Mouse (Mus musculus) cerebellum, adult 2 months (tissue): Measurements from ENCODE around the gene Rlim. TPM values are rescaled to one million over a fixed set of nuclear protein-coding genes. Genes with fewer than 3 reads are reported as not detected.

Experiments used
- DNase-seq, 2 experiments: peaks; one replicate each; pipeline ENCODE4 v3.0.0; 2021
- H3K27ac ChIP-seq: fragments of 200-500 bp; 2 replicates; pipeline ENCODE4 v1.5.1; 2012; ENCODE audit warnings: low read length, control low read depth, inconsistent platforms; ENCODE audit not compliant: insufficient read depth
- H3K27me3 ChIP-seq: fragments of 200-500 bp; 2 replicates; pipeline ENCODE4 v1.6.1; 2012; ENCODE audit warnings: inconsistent platforms, mild to moderate bottlenecking, low read length, moderate library complexity; ENCODE audit not compliant: control insufficient read depth, insufficient read depth
- H3K4me1 ChIP-seq: fragments of 200-500 bp; 2 replicates; pipeline ENCODE4 v1.6.1; 2011; ENCODE audit warnings: low read length; ENCODE audit not compliant: control insufficient read depth, insufficient read depth
- H3K4me3 ChIP-seq: fragments of 200-500 bp; replicated peaks from 2 replicates; pipeline ENCODE3; 2011; ENCODE audit warnings: mild to moderate bottlenecking, low read depth, low read length, control low read depth; ENCODE audit not compliant: insufficient read depth
- CTCF ChIP-seq: fragments of 200-500 bp; IDR thresholded peaks from 2 replicates; pipeline ENCODE4 v1.5.1; 2011; ENCODE audit warnings: low read depth, mild to moderate bottlenecking, control low read depth, low read length, moderate library complexity, borderline replicate concordance; ENCODE audit not compliant: insufficient read depth
- POLR2A ChIP-seq: fragments of 200-500 bp; IDR thresholded peaks from 2 replicates; pipeline ENCODE4 v1.6.1; 2011; ENCODE audit warnings: low read length, control low read depth, borderline replicate concordance; ENCODE audit not compliant: insufficient read depth
- WGBS: fragments of 180-500 bp; shearing (Covaris S2); methylation state at CpG from one replicate; pipeline ENCODE4 v1.1.7; 2018; 5-methylcytosine and 5-hydroxymethylcytosine counted together
- polyA plus RNA-seq: library from polyadenylated mRNA; depleted of rRNA; stranded (reverse); fragments of >200 nt; gene quantifications from 2 replicates; pipeline ENCODE4 v1.2.3, GENCODE M21; 2012

Rlim gene
- polyA plus RNA-seq, 1 experiment = 20.7 TPM

DNA sequence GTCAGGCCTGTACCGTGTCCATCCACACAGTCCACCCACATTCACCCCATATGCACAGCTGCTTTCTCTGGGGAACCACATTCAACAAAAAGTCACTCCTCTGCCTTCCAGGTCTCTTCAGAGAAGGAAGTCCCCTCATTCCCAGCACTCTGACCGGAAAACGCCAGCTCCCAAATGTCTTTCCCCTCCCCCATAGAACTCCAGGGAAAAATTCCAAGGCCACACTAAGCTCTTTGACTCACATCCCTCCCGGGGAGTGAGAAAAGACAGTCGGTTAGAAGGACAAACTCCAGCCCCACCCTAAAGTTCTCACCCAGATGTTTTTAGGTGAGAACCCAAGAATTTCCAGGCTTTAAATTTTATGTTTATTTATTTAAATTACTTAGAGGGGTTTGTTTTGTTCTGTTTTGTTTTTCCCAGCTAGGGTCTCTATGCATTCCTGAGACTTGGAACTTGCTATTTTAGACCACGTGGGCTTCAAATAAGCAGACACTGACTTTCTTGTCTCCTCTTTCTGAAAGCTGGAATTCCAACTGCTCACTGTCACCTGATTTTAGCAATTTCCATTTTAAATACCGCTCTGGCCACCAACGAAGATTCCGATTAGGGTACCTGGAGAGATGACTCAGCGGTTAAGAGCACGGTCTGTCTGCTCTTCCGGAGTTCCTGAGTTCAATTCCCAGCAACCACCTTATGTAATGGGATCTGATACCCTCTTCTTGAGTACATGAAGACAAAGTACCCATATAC, 6.3 kb upstream of the Rlim start:
- H3K27ac ChIP-seq = no peak overlapping the region
- no peak overlapping the region for H3K4me3 ChIP-seq
- no peaks in the 10 kb centered on the region for H3K4me1 ChIP-seq
- 35% methylated on average over 12 of the region's 12 CpGs for WGBS
- TF ChIP-seq POLR2A = no peak
- TF ChIP-seq CTCF = no peak
- no peaks in the 10 kb centered on the region for H3K27me3 ChIP-seq
- no peak for DNase-seq

DNA sequence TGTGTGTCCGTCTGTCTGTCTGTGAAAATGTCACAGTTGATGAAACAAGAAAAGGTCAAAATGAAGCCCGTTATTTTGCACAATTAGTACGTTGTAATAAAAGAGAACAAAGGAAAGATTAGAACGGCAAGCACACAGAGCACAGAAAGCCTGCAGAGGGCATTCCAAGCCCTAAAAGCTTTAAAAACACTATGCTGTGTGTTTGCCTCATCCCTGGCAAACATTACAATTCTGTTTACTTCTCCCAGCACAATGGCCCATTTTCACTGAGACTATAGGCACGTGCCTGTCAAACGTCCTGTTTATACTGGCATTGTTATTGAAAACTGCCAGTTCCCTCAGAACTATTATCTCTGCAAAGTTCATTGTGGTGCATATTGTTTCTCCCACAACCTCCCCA, 5.1 kb upstream of the Rlim start:
- no peak for DNase-seq
- no peak overlapping the region for H3K27ac ChIP-seq
- no peaks in the 10 kb centered on the region for H3K27me3 ChIP-seq
- H3K4me3 ChIP-seq = no peak overlapping the region
- whole genome bisulfite sequencing = 13% methylated on average over 6 of the region's 6 CpGs
- TF ChIP-seq POLR2A (no peak), CTCF (no peak)
- H3K4me1 ChIP-seq = no peaks in the 10 kb centered on the region

DNA sequence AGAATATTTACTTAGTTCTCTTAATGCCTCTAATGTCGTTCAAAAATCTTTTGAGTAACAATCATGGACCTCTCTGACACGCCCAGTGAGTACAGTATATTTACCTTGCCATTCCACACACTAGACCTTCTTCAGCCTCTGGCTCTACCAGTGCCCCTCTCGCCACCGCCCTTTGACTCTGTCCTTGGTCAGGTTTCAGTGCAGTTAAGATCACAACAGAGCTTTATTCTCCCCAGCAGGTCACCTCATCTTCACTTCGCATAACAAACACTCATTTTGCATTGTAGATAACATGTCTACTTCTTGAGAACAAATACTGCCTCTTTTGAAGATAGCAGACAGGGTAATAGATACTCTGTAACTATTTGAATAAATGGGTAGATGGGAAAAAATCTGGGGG, 3.9 kb upstream of the Rlim start:
- TF ChIP-seq CTCF (no peak), POLR2A (no peak)

DNA sequence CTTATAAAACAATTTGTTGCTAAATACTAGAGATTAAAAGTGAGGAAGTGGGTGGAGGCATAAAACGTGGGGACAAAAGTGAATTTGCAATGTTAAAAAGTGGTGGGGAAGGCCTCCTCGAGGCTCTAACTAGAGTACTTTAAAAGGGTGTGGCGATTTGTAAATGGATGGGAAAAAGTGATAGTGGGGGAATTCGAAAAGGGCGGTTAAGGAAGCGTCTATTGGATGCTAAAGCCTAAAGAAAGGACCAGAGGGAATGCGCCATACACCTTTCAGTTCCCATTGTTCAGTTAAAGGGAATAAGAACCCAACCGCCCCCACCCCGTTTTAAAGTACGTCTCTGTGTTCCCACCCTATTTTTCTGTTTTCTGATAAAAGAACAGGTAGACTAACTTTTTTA, 722 bp upstream of the Rlim start:
- peak overlapping the region; percentile 84 for H3K4me3 ChIP-seq
- no peaks in the 10 kb centered on the region for H3K4me1 ChIP-seq
- H3K27me3 ChIP-seq = no peaks in the 10 kb centered on the region
- 86% methylated on average over 10 of the region's 10 CpGs for WGBS
- DNase-seq = peak in 1 of 2 experiments; percentile 5
- TF ChIP-seq POLR2A (no peak), CTCF (no peak)
- H3K27ac ChIP-seq = no peak overlapping the region

More for the DNA sequence above, 3.9 kb upstream of the Rlim start:
- Histone ChIP-seq H3K4me1 (no peaks in the 10 kb centered on the region), H3K27me3 (no peaks in the 10 kb centered on the region), H3K27ac (no peak overlapping the region), H3K4me3 (no peak overlapping the region)
- 43% methylated on average over 5 of the region's 5 CpGs for WGBS
- DNase-seq = no peak

DNA sequence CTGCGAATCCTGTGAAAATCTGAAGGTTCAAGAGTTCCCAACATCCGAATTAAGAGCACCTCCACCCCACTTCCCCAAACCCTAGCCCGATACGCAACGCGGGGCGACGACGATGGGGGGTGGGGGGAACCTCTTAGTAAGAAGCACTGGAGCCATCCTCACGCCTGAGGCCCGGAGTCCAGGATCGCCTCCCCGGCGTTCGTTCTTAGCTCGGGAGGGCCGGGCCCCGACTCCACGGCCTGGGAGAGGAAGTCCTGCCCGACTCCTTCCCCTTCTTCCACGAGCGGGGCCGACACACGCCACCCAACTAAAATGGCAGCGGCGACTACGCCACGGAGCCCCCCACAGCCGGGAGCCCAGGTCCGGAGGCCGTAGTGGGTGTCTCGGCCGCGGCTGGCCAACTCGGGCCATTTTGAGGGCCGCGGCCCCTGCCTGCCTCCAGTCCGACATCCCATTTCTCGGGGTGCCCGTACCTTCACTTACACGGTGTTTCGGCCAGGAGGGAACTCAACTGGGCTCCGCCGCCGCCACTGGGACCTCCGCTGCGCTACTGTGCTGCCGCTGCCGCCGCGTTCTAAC, 405 bp downstream of the Rlim start:
- peak overlapping the region; percentile 47; the same call in 1 of the 2 replicates for H3K27ac ChIP-seq
- no peak for DNase-seq
- WGBS = 5% methylated on average over 50 of the region's 51 CpGs

DNA sequence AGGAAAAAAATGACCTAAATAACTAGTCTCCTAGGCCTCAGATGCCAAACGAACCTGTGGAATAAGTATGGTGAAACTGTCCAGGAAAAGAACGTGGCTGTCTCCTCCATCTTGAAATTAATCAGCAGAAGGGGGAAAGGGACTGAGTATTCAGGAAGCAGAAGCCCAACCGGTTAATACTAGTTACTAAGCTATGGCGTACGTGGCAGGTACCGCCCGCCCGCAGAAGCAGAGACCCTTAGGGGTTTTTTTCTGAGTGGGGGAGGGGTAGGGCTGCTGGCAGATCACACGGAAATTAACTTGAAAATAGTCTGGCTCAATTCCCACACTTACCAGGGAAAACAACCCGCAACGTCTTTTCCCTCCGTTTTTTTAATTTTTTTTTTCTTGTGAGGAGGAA, 1.0 kb downstream of the Rlim start:
- H3K4me3 ChIP-seq = peak overlapping the region; percentile 95
- DNase-seq = peak in 1 of 2 experiments; percentile 8
- no peak overlapping the region for H3K27ac ChIP-seq
- no peaks in the 10 kb centered on the region for H3K27me3 ChIP-seq
- WGBS = 3% methylated on average over 12 of the region's 12 CpGs
- no peak for TF ChIP-seq CTCF
- no peak for TF ChIP-seq POLR2A
- no peaks in the 10 kb centered on the region for H3K4me1 ChIP-seq

More for the DNA sequence above, 405 bp downstream of the Rlim start:
- H3K27me3 ChIP-seq = no peaks in the 10 kb centered on the region
- TF ChIP-seq POLR2A = no peak
- no peak for TF ChIP-seq CTCF
- no peaks in the 10 kb centered on the region for H3K4me1 ChIP-seq
- H3K4me3 ChIP-seq = peak overlapping the region; percentile 95

DNA sequence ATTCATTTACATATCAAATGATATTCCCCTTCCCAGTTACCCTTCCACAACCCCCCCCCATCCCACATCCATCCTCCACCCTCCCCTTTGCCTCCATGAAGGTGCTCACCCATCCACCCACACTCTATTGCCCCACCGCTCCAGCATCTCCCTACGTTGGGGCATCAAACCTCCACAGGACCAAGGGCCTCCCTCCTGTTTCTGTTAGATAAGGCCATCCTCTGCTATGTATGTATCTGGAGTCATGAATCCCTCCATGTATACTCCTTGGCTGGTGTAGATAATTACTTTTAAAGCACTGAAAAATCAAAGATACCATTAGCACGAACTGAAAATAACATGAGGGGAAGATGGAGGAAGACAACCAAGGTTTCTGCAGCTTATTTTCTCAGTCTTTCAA, 41.4 kb downstream of the Rlim start:
- WGBS = 91% methylated on average over 3 of the region's 3 CpGs
- no peak for DNase-seq
- Histone ChIP-seq H3K27ac (no peak overlapping the region), H3K27me3 (no peaks in the 10 kb centered on the region), H3K4me3 (no peak overlapping the region), H3K4me1 (no peaks in the 10 kb centered on the region)
- no peak for TF ChIP-seq POLR2A

DNA sequence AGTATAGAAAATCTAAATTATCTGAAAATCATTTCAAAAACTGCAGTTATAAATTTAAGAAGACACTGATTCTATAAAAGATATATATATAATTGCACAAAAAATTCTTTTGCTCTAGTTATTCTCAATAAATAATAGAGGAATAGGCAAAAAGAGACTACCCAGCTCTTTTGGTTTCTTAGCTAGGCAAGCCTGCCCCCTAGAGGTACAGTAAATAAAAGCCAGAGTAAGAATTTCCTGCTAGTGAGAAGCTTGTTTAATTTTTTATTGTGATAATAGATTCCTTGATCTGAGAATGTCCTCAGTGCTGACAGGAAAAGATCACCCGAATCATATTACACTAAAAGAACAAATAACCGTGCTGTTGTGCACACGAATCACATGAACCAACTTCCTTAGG, 43.8 kb downstream of the Rlim start:
- 18% methylated on average over 3 of the region's 3 CpGs for WGBS

More for the DNA sequence above, 43.8 kb downstream of the Rlim start:
- Histone ChIP-seq H3K27me3 (no peaks in the 10 kb centered on the region), H3K4me3 (no peak overlapping the region), H3K4me1 (no peaks in the 10 kb centered on the region), H3K27ac (no peak overlapping the region)
- TF ChIP-seq POLR2A = no peak
- TF ChIP-seq CTCF = no peak
- DNase-seq = peak in 1 of 2 experiments; percentile 5
